Mouse (Mus musculus) lung, postnatal 4 days (tissue): ENCODE results near the gene Sidt2.

Experiments used
- DNase-seq, 2 experiments: peaks; one replicate each; pipeline ENCODE4 v3.0.0; 2021

Gene Sidt2

DNA sequence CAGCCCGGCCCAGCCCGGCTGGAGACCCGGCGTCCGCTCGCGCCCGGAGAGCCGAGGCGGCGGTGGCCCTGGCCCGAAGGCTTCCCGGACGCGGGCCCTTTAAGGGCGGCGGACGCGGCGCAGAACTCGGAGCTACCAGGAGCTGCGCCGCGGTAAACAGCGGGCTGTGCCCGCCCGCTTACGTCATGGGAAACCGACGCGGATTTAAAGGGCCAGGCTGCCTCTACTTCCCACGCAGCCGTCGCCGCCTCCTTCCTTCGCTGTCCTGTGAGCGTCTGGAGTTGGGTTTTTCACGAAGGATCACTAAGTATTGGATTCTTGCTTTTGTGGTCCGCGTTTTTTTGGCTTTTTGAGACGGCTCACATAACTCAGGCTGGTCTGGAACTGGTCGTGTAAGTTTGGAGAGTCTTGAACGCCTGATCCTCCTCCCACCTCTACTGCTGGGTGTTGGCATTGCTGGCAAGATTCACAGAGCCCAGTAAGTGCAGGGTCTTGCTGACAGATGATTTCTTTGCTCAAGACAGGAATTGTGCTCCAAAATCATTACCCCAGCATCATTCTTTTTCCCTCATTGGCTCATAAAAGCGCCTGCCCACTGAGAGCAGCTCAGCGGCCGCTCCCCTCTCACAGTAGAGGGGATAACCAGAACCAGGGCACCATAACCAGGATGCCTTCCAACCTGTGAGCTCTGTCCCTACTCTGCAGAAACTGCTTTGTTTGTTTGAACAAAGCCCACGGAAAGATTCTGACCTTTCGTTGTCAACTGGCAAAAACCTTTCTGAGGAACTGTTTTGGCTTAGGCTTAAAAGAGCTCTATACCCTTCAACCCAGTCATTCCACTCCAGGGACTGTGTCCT, at the start of gene Sidt2:
TSS of gene Sidt2 (minus strand) at position 152 of the 857 bp plus-strand sequence.
- DNase-seq: peak; percentile 92 to 93

- no peak for DNase-seq
Measured at GRCm38 (mm10) chr9:46004529-46004928, 49.5 kb upstream of the Sidt2 start.

DNA sequence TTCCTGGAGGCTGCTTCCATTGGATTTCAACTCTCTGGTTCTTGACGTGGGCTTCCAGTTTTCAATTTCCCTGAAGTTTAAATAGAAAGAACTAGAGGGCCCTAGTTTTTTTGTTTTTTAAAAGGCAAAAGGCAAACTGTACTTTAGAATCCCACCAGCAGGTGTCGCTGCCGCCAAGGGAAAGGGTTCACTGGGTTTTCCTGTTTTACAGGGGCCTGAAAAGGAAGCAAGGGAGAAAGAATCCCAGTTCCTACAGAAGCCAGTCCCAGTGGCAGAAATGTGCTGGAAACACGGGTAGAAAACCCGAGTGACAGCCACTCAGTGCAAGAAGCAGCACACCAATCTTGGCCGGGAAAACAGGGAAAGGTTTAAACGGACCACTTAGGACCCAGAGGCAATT, 48.7 kb upstream of the Sidt2 start:
- DNase-seq: peak; percentile 63 to 87

DNA sequence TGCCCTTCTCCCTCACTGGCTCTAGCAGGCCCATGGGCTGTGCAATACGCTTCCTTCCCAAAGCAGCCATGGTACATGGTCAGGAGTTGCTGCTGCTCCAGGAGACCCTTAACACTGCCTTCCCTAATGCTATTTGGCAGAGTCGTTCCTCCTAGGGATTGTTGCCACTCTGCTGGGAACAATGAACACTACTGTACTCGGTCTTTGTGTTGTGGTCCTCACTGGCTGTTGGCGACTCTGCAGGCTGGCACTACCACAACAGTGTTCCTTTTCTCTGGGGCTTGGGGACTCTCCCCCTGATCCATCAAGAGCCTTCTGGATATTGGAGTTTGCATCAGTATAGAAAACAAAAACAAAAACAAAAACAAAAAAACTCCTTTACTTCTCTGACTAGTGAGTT, 44.0 kb upstream of the Sidt2 start:
- no peak for DNase-seq

DNA sequence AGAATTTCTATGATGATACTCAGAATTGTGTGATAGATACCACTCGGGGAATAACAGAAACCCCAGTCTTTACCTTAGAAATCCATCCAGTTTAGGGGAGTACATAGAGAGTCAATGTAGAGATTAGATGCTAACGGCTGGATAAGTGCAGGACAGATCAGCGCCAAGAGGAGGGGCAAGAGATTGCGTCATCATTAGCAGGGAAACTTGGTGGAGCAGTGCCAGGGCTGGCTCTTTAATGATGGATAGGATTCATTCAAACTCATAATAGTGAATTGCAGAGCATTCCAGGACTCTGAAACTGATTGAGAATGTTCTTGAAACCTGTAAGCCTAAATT, 30.1 kb upstream of the Sidt2 start:
- DNase-seq: peak; percentile 78 to 81

DNA sequence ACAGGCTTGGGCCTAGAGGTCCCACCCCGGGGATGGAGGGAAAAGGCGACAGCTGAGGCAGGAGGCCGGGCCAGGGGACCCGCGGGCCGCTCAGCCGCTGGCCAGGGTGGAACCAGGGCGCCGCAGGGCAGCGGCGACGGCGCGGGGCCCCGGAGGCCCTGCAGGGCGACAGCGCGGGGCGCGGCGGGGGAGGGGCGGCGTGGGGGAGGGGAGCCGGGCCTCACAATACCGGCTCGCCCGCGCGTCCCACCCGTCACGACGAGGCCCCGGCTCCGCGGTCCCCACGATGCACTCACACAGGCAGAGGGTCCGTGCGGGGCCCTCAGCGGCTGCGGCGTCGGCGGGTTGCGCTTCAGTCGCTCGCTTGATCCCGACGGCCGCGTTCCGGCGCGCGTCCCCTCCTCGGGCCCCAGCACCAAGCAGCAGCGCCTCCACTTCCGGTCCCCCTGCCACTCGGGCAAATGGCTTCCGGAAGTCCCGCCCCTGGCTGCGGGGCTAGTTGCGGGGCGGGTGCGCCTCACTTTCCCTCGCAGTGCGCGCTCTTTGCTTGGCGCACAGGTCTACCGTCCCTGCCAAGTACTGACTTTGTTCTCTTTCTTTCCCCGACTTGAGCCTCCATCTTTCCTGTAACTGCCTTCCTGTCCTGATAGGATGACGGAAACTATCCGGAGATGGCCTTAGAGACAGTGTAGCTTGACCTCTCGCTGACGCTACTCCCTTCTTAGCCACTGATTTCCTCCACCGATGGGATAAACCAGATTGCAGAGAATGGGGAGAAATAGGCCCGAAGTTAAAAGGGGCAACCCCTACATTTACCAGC, 29.6 kb upstream of the Sidt2 start:
- DNase-seq: peak; percentile 91 to 93

DNA sequence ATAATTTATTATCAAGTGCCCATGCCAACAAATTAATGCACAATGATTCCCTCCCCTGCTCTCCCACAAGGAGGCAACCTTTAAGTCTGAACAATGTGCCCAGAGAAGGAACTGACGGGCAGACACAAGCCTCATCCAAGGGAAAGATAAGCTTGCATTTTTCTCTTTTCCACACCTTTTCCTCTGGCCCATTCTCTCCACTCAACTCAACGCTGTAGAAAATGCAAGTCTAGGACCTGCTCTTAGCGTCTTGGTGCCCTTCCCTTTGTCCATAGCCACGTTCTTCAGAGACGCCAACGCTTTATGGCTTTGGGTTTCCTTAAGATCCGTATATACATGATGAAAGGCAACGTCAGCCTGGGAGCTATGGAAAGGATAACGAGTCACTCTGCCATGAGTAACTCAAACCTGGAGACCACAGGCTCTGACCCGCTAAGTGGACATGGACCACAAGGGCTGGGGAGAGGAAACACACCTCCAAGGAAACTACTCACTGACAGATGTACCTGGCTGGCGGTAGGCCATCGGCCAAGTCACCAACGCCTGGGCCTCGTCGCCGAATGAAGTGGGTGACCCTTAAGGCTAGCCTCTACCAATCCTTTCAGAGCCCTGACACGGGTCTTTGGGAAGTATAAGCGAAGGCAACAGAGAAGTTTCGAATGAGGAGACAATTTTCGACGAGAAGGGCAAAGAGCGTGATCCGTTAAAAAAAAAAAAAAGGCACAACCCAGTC, 28.8 kb upstream of the Sidt2 start:
- DNase-seq: peak; percentile 32 to 42

GRCm38 (mm10) chr9:45981331-45981730, 26.3 kb upstream of the Sidt2 start:
- no peak for DNase-seq

GRCm38 (mm10) chr9:45980611-45981010, 25.6 kb upstream of the Sidt2 start:
- DNase-seq: no peak

DNA sequence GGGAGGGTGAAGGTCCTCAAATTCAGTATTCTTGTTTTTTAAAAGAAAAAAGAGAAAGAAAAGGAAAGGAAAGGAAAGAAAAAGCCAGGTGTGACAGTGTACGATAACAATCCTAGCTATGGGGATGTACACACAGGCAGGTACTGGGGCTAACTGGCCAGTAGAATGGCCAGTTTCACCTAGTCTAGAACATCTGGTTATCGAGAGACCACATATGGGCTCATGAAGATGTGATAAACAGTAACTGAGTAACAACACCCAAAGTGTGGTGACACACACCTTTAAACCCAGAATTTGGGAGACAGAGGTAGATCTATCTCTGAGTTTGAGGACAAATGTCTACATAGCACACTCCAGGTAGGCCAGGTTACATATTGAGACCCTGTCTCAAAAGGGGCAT, 24.7 kb upstream of the Sidt2 start:
- DNase-seq: no peak

- no peak for DNase-seq
Measured at GRCm38 (mm10) chr9:45976884-45977283, 21.8 kb upstream of the Sidt2 start.

- DNase-seq: no peak
Measured at GRCm38 (mm10) chr9:45963577-45963976, 8.5 kb upstream of the Sidt2 start.

DNA sequence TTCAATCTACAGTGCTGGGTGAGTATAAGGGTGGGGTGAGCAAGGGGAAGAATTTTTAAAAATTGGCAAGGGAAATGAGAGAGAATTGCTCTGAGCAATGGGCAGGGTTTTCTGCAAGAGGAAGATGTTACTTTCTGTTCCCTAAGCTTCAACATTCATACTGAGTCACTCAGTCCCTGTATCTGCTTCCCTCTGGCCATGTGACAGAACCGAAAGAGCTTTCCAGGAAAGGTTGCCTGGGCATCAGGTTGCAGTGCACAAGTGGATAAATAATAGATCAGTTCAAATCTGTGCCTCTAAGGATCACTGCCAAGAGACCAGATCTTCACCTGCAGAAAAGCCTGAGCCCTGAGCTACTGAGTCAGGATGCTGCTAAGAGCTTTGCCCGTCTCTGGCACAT, 6.8 kb upstream of the Sidt2 start:
- no peak for DNase-seq

GRCm38 (mm10) chr9:45959661-45960060, 4.6 kb upstream of the Sidt2 start:
- DNase-seq: peak; percentile 31 to 45

DNA sequence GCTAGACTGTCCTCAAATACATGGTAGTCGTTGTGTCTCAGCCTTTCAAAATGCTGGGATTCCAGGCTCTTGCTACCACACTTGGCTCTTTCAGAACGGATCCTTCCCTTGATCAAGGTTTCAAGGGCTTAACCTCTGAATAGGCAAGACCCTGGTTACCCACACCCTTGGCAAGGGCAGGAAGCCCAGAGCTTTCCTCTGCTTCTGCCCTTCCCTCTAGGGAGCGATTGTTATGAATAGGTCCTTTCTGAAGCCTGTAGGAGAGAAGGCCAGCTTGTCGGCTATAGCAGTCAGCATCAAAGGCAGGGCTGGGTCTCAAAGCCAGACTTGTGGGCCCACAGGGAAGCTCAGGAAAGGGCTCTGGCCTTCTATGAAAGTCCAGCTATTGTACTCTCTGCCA, 3.8 kb upstream of the Sidt2 start:
- no peak for DNase-seq

- DNase-seq: no peak
Measured at GRCm38 (mm10) chr9:45958023-45958670, 3.1 kb upstream of the Sidt2 start.

DNA sequence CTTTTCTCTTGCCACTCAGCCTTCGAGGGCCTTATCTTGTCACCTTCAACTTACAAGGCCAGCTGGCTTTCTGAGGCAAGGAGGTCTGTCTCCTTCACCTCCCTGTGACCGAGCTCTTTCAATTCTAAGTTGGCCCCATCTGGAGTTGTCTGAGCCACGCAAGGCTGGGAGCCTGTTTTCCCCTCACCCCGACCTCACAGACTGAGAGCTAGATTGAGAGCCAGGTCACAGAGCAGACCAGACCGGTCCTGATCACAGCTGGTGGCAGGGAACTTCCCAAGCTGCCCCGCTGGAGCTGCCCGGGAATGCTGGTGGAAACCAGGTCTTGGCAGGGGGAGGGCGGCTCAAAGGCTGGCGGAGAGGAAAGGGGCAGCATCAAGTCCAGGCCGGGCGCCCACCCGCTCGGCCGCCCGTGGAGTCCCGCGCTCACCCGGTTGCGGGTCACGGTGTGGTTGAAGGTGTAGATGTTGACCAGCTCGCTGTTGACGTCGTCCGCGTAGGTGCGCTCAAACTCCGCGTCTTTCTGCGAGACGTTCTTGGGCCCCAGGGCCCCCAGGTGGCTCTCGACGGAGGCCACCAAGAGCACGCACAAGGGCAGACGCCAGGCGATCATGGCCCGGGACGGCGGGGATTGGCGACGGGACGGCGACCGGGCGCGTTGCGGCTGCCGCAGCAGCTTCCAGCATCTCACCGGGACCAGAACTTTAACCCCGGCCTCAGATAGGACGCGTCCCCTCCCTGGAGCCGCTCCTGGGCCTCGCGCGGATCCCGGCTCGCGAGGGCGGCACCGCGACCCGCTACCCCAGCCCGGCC, 558 bp downstream of the Sidt2 start:
- peak; percentile 62 to 70 for DNase-seq

DNA sequence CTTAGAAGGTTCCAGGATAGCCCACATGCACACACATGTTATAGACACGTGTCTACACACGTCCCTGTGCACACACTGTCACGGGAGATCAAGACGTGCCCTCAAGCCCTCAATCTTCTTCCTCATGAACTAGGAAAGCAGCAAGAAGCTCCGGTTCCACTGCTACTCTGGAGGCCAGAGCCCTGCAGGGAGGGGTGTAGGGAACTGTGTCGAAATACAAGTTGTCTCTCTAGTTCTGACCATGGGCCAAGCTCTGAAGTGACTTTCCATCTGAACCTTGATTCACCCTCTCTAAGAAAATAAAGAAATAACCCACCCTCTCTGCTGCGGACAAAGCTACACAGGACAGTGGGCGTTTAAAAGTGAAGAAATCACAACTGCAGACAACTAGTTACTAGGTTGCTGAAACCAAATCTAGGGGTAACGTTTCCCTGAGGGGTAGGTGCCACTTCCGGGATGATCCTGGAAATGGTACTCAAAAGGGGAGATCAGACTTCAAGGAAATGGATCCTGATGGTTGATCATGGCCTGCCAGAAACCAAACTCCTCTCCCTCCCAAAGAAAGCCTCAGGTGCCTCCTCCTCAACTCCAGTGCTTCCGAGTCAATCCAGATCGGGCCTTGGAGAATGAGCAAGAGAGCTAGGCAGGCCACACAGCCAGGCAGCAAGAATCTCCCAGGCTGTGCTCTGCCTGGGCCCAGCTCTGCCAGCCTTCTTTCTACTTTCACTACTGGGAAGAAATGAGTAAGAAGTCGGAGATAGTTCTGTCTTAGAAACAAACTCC, 1.4 kb downstream of the Sidt2 start:
- DNase-seq: no peak

DNA sequence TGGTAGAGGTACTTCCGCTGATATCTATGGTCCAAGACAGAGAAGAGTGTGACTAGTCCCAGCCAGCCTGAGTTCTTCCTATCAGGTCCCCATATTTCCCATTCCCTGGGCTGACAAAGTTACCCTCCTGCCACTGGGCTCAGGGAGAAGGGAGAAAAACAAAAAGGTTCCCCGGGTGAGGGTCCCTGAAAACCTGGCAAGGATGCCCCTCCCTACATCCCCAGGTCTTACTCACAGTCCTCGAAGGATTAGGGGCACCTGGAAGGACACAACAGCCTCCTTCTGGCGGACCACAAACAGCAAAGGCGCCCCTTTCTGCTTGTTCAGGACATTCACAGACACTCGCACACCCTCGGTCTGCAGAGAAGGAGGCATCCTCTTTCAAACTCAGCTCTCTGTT, 2.2 kb downstream of the Sidt2 start:
- DNase-seq: no peak

- no peak for DNase-seq
Measured at GRCm38 (mm10) chr9:45952057-45952456, 3.0 kb downstream of the Sidt2 start.

- no peak for DNase-seq
Measured at GRCm38 (mm10) chr9:45946872-45947183, 8.2 kb downstream of the Sidt2 start.
